Mouse (Mus musculus): ENCODE measurements around the gene Pde4c.

DNA sequence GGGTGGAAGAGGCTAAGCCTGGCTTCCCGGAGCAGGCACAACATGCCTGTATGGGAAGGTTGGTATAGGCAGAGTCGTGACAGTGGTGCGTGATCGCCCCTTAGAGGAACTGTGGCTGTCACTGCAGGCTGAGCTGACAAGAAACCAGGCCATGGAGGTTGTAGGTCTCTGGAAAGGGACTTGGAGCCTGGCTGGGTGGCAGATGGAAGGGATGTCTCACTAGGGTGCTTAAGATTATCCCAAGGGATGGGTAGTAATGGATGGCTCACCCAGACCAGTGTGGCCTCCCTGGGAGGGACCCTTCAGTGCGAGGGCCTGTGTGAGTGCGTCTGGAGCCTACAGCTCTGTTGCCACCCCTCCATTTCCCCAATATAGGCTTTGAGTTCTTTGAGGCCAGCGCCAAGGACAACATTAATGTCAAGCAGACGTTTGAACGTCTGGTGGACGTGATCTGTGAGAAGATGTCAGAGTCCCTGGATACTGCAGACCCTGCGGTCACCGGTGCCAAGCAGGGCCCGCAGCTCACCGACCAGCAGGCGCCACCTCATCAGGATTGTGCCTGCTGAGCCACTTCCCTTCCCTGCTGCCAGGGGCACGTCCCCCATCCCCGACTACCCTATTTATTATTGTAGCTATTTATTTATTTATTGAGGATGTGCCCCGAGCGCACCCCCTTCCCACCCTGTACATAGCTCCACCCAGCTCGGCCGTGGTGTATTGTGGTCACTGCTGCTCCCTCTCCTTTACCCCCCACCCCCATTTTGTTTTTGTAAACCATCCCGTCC is 34.2 kb downstream of the Pde4c start:
- TF ChIP-seq MAX (IDR thresholded peaks at IDR 0.05; ENCODE audit: low read depth) (no peak), TCF12 (IDR thresholded peaks at IDR 0.05; ENCODE audit: insufficient read depth, poor library complexity, severe bottlenecking) (no peak), POLR2A (IDR thresholded peaks at IDR 0.05; ENCODE audit: insufficient read length, low read depth) (peak; percentile 31), CEBPB (IDR thresholded peaks at IDR 0.05; ENCODE audit: insufficient read depth, poor library complexity, severe bottlenecking) (no peak), SRF (IDR thresholded peaks at IDR 0.05; ENCODE audit: control insufficient read depth, insufficient read length, low read depth) (no peak), USF1 (IDR thresholded peaks at IDR 0.05; ENCODE audit: low read depth) (no peak), REST (IDR thresholded peaks at IDR 0.05; ENCODE audit: insufficient read depth, insufficient read length) (no peak), POLR2AphosphoS2 (IDR thresholded peaks at IDR 0.05; ENCODE audit: insufficient read length, low read depth) (peak; percentile 33), MYOG (IDR thresholded peaks at IDR 0.05; ENCODE audit: control insufficient read depth in 1 of 3, insufficient read depth in 1 of 3, insufficient read length in 2 of 3, low read depth in 2 of 3) (no peak), E2F4 (IDR thresholded peaks at IDR 0.05; ENCODE audit: insufficient read depth) (no peak), TCF3 (IDR thresholded peaks at IDR 0.05; ENCODE audit: insufficient read length, low read depth) (no peak)

Measured in myocyte (in vitro differentiated cells).